Mouse (Mus musculus) spleen, adult 18-20 months (tissue): ENCODE data around the gene Mpv17l2.

Source experiments
- DNase-seq, 2 experiments: peaks; one replicate each; pipeline ENCODE4 v3.0.0; 2022; ENCODE audit warnings: mixed read lengths in 2 of 2

Mpv17l2 gene

GRCm38 (mm10) chr8:70760775-70761406, at the start of gene Mpv17l2:
Mpv17l2 (minus strand) TSS chr8:70760946.
- peak; percentile 85 to 92 for DNase-seq

GRCm38 (mm10) chr8:70808955-70809701, 48.4 kb upstream of the Mpv17l2 start:
- no peak for DNase-seq

- no peak for DNase-seq
Measured at GRCm38 (mm10) chr8:70808239-70808638, 47.5 kb upstream of the Mpv17l2 start, which contains the start of gene Il12rb1. Il12rb1 (plus strand) TSS chr8:70808449.

GRCm38 (mm10) chr8:70807304-70807703, 46.6 kb upstream of the Mpv17l2 start:
- DNase-seq = no peak

- peak; percentile 70 to 71 for DNase-seq
Measured at GRCm38 (mm10) chr8:70806541-70806940, 45.8 kb upstream of the Mpv17l2 start.

GRCm38 (mm10) chr8:70804481-70805206, 43.9 kb upstream of the Mpv17l2 start, which contains the start of gene Mast3:
Mast3 (minus strand) TSS chr8:70805054.
- peak; percentile 80 to 85 for DNase-seq

- DNase-seq = peak; percentile 83 to 87
Measured at GRCm38 (mm10) chr8:70803761-70804480, 43.2 kb upstream of the Mpv17l2 start.

GRCm38 (mm10) chr8:70802786-70803510, 42.2 kb upstream of the Mpv17l2 start:
- DNase-seq = no peak

GRCm38 (mm10) chr8:70801830-70802229, 41.1 kb upstream of the Mpv17l2 start:
- DNase-seq = no peak

- DNase-seq = no peak
Measured at GRCm38 (mm10) chr8:70801156-70801555, 40.4 kb upstream of the Mpv17l2 start.

GRCm38 (mm10) chr8:70800648-70801047, 39.9 kb upstream of the Mpv17l2 start:
- no peak for DNase-seq

GRCm38 (mm10) chr8:70798281-70798680, 37.5 kb upstream of the Mpv17l2 start:
- no peak for DNase-seq

GRCm38 (mm10) chr8:70797081-70798070, 36.6 kb upstream of the Mpv17l2 start:
- DNase-seq = peak; percentile 81 to 86

- DNase-seq = no peak
Measured at GRCm38 (mm10) chr8:70796403-70797080, 35.8 kb upstream of the Mpv17l2 start.

GRCm38 (mm10) chr8:70795370-70795769, 34.6 kb upstream of the Mpv17l2 start:
- no peak for DNase-seq

GRCm38 (mm10) chr8:70794215-70794614, 33.5 kb upstream of the Mpv17l2 start:
- DNase-seq = no peak

- DNase-seq = no peak
Measured at GRCm38 (mm10) chr8:70792700-70793099, 32.0 kb upstream of the Mpv17l2 start.

- peak; percentile 99 to 100 for DNase-seq
Measured at GRCm38 (mm10) chr8:70791975-70792691, 31.4 kb upstream of the Mpv17l2 start.

- DNase-seq = peak; percentile 68 to 70
Measured at GRCm38 (mm10) chr8:70791294-70791701, 30.6 kb upstream of the Mpv17l2 start.
